Mouse (Mus musculus): Measurements from ENCODE around the gene Gm7879.

GRCm38 (mm10) chr5:43863642-43864041 lies 49.3 kb upstream of the Gm7879 start:
- TF ChIP-seq POLR2A (IDR thresholded peaks at IDR 0.05; ENCODE audit: insufficient read depth, low read depth, low read length) (no peak), EP300 (IDR thresholded peaks at IDR 0.05; ENCODE audit: insufficient read depth, low read depth, low read length) (no peak)
